Mouse (Mus musculus): ENCODE data around the gene Rabl3. TPM values are rescaled to one million over a fixed set of nuclear protein-coding genes. Genes with fewer than 3 reads are reported as not detected.

The Rabl3 gene
- polyA plus RNA-seq (2012; rRNA removed): 2.0 and 3.4 TPM in 2 replicates

DNA sequence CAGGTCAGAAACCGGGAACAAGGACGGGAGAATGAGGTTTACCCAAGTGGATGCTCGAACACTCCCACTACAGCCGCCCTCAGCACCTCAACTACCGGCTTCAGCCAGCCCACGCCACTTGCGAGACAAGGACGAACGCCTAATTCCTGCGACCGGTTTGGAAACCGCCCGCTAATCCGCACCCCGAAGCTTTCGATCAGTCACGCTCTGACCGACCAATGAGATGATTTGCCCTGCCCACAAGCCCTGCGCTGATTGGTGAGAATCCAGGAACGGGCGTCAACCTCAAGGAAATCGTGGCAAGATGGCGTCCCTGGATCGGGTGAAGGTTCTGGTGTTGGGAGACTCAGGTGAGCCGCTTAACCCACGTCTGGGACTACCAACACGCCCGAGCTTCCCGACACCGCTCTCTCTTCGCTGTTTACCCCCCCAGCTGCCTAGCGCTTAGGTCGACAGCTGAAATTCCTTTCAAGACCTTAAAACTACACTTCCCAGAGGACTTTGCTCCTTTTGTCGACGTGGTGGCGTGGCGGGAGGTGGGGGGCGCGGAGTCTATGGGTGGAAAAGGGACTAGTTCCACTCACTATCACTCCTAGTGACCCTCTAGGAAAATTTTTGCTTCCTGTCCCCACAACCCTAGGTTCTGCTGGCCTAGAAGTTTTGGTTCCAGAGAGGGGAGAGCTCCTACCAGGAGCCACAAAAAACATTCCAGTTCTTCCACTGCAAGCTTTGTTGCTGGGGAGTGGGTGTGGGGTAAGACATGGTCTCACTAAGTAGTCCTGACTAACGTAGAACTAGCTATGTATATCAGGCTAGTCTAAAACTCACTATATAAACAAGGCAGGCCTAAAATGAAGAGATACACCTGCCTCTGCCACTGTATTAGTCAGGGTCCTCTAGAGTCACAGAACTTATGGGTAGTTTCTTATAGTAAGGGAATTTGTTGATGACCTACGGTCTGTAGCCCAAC, at the start of gene Rabl3, which contains the start of gene Gtf2e1:
TSS of gene Rabl3 (plus strand) at position 275 of the 970 bp plus-strand sequence.
TSS of gene Gtf2e1 (minus strand) at position 179 of the 970 bp plus-strand sequence.
- DNase-seq: peak; percentile 98
- 1% methylated on average over 41 of the region's 41 CpGs for WGBS
- TF ChIP-seq POLR2A (IDR thresholded peaks at IDR 0.05; ENCODE audit: borderline replicate concordance, extremely low read depth, low read depth, low read length) (peak; percentile 79; the same call in 1 of the 2 replicates), CTCF (IDR thresholded peaks at IDR 0.05; ENCODE audit: insufficient read depth, low read length) (no peak)
- peak within 1 kb of the TSS; percentile 99 for H3K4me3 ChIP-seq (replicated peaks; ENCODE audit: extremely low read depth, low read depth, low read length)
- no peaks in the 10 kb centered on the region for H3K4me1 ChIP-seq (ENCODE audit: control insufficient read depth, insufficient read depth, low read length)

DNA sequence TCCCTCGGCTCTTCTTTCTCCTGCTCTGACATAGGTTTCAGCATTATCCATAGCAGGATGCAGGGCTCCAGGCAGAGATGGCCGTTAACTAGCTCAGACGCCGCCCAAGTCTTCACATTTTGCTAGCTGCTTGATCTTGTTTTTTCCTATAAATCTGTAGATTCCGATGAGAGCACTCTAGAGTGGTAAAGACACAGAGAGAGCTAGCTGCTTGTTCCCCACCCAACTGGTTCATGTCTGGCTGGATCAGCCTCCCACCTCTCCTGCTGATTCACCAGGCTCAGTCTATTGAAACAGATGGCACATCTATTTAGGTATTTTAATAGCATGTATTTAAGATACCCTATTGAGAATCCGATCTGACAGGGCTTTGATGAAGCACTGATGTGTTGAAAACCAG, 44.7 kb upstream of the Rabl3 start:
- WGBS: 81% methylated on average over 6 of the region's 6 CpGs
- DNase-seq: no peak
- Histone ChIP-seq H3K4me3 (replicated peaks; ENCODE audit: extremely low read depth, low read depth, low read length) (no peak overlapping the region), H3K4me1 (ENCODE audit: control insufficient read depth, insufficient read depth, low read length) (no peaks in the 10 kb centered on the region)
- TF ChIP-seq CTCF (IDR thresholded peaks at IDR 0.05; ENCODE audit: insufficient read depth, low read length) (no peak), POLR2A (IDR thresholded peaks at IDR 0.05; ENCODE audit: borderline replicate concordance, extremely low read depth, low read depth, low read length) (no peak)

DNA sequence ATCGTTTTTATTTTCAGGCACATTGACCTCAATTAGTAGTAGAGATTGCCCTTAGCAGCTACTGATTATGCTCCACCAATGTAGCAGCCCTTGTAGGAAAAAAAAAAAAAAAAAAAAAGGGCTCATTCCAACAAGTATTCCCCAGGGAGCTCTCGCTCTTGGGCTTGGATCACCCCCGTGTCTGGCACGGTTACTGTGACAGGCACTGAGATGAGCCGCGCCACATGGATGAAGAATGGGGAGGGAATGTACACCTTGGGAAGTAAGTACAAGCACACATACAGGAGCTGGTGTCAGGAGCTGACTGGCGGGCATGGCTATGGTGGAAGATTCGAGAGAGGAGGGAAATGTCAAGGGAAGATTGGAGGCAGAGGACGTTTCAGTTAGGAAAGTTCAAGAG, 41.1 kb upstream of the Rabl3 start:
- 71% methylated on average over 9 of the region's 9 CpGs for WGBS
- no peak overlapping the region for H3K4me3 ChIP-seq (replicated peaks; ENCODE audit: extremely low read depth, low read depth, low read length)
- no peak for TF ChIP-seq POLR2A (IDR thresholded peaks at IDR 0.05; ENCODE audit: borderline replicate concordance, extremely low read depth, low read depth, low read length)
- TF ChIP-seq CTCF (IDR thresholded peaks at IDR 0.05; ENCODE audit: insufficient read depth, low read length): no peak
- H3K4me1 ChIP-seq (ENCODE audit: control insufficient read depth, insufficient read depth, low read length): no peaks in the 10 kb centered on the region
- DNase-seq: no peak

DNA sequence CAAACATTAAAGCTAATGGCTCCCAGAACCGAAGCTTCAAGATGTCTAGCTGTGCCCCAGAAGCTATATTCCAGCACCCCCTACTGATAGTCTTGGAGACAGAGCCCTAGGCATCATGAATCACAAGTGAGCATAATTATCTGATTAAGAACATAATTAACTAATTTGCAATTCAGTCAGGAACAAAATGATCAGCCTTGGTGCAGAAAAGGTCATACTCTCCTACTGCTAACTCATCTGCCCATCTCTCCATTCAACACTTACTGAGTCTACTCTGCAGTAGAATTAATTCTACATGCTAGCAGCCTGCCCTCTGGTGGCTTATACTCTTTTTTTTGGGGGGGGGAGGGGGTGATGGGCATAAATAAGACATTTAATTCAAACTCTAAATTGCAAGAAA, 35.2 kb upstream of the Rabl3 start:
- Histone ChIP-seq H3K4me3 (replicated peaks; ENCODE audit: extremely low read depth, low read depth, low read length) (no peak overlapping the region), H3K4me1 (ENCODE audit: control insufficient read depth, insufficient read depth, low read length) (no peaks in the 10 kb centered on the region)
- no peak for DNase-seq
- WGBS: 57% methylated on average over 1 of the region's 1 CpGs
- TF ChIP-seq POLR2A (IDR thresholded peaks at IDR 0.05; ENCODE audit: borderline replicate concordance, extremely low read depth, low read depth, low read length) (no peak), CTCF (IDR thresholded peaks at IDR 0.05; ENCODE audit: insufficient read depth, low read length) (no peak)

DNA sequence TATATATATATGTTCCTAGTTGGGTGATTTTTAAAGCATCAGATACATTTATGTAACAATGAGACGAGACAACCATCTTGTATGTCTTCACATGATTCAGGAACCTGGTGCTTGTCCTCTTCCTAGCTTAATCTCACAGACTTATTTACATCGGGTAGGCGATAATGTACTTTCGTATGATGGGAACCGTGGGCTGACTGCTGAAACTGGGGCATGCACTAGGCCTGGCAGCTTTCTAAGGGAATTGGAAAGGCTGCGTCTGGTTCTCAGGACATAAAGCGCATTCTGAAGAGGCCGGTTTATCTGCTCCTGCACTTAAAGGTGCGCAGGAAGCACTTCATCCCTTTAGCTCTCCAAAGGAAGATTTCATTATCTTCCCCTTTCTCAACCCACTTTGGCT, 32.9 kb upstream of the Rabl3 start:
- DNase-seq: no peak
- 83% methylated on average over 9 of the region's 9 CpGs for WGBS
- TF ChIP-seq POLR2A (IDR thresholded peaks at IDR 0.05; ENCODE audit: borderline replicate concordance, extremely low read depth, low read depth, low read length) (no peak), CTCF (IDR thresholded peaks at IDR 0.05; ENCODE audit: insufficient read depth, low read length) (no peak)
- H3K4me1 ChIP-seq (ENCODE audit: control insufficient read depth, insufficient read depth, low read length): no peaks in the 10 kb centered on the region
- H3K4me3 ChIP-seq (replicated peaks; ENCODE audit: extremely low read depth, low read depth, low read length): no peak overlapping the region

DNA sequence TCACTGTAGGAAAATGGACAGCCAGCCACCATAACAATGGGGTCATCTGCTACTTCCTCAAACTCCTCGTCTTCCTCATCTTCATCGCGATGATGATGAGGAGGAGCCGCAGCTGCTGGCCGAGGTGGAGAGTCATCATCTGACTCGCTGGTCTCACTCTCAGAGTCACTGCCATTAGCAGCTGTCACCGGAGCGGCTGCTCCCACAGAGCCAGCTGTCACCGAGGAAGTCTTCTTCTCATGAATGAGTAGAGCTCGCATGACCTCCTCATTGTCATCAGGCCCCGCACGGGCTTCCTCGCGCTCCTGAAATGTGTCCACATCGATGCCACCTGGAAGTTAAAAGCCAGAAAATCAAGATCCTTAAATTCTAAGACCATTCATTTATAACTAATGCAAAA, 28.2 kb upstream of the Rabl3 start:
- 90% methylated on average over 15 of the region's 15 CpGs for WGBS
- H3K4me3 ChIP-seq (replicated peaks; ENCODE audit: extremely low read depth, low read depth, low read length): no peak overlapping the region
- TF ChIP-seq CTCF (IDR thresholded peaks at IDR 0.05; ENCODE audit: insufficient read depth, low read length): no peak
- no peak for TF ChIP-seq POLR2A (IDR thresholded peaks at IDR 0.05; ENCODE audit: borderline replicate concordance, extremely low read depth, low read depth, low read length)
- no peaks in the 10 kb centered on the region for H3K4me1 ChIP-seq (ENCODE audit: control insufficient read depth, insufficient read depth, low read length)
- DNase-seq: no peak

DNA sequence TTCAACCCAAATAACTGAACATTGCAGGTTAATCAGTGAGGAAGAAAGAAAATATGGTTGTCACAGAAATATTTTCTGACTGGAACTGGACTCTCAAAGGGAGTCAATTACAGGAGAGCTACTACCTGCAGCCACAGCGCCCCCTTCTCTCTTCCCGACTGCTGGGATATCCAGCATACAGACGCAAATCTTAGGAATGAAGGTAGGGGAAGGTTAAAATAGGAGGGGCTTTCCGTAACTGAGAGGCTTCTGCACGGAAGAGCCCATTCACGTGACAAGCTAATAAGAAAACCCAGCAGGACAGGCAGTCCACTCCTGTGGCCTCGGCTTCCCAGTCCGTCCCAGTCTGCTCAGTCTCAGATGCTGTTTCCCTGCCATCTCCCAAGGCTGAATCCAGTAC, 25.0 kb upstream of the Rabl3 start:
- DNase-seq: no peak
- TF ChIP-seq CTCF (IDR thresholded peaks at IDR 0.05; ENCODE audit: insufficient read depth, low read length) (no peak), POLR2A (IDR thresholded peaks at IDR 0.05; ENCODE audit: borderline replicate concordance, extremely low read depth, low read depth, low read length) (no peak)
- WGBS: 90% methylated on average over 8 of the region's 8 CpGs
- H3K4me3 ChIP-seq (replicated peaks; ENCODE audit: extremely low read depth, low read depth, low read length): no peak overlapping the region
- H3K4me1 ChIP-seq (ENCODE audit: control insufficient read depth, insufficient read depth, low read length): no peaks in the 10 kb centered on the region

DNA sequence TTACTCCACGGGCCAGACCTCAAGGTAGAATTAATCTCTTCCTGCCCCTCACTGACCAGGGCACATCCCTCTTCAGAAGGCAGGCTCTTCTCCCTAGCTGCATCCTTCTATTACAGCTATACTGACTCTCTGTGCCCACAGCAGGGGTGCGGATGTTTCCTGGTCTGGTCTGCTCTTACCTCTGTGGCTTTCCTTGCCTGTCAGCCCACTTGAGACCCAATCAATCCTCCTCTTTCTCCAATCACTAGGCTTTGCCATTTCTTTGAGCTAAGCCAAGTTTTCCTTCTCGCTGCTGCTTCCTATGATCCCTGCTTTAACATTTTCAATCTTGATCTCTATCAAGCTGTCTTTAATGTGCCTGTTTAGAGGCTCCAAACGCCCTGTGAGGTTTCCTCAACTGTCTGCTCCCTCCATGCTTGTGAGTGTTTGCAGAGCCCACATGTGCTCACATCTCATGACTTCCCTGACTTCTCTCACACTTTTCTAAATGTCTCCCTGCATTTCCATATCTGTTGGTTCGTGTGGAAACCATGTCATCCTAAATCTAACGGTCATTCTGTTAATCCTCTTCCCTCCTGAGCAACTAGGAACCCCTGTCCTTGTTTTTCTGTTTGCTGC, 23.2 kb upstream of the Rabl3 start:
- no peak for TF ChIP-seq POLR2A (IDR thresholded peaks at IDR 0.05; ENCODE audit: borderline replicate concordance, extremely low read depth, low read depth, low read length)
- TF ChIP-seq CTCF (IDR thresholded peaks at IDR 0.05; ENCODE audit: insufficient read depth, low read length): no peak
- no peak for DNase-seq
- 80% methylated on average over 6 of the region's 6 CpGs for WGBS
- no peaks in the 10 kb centered on the region for H3K4me1 ChIP-seq (ENCODE audit: control insufficient read depth, insufficient read depth, low read length)
- no peak overlapping the region for H3K4me3 ChIP-seq (replicated peaks; ENCODE audit: extremely low read depth, low read depth, low read length)

DNA sequence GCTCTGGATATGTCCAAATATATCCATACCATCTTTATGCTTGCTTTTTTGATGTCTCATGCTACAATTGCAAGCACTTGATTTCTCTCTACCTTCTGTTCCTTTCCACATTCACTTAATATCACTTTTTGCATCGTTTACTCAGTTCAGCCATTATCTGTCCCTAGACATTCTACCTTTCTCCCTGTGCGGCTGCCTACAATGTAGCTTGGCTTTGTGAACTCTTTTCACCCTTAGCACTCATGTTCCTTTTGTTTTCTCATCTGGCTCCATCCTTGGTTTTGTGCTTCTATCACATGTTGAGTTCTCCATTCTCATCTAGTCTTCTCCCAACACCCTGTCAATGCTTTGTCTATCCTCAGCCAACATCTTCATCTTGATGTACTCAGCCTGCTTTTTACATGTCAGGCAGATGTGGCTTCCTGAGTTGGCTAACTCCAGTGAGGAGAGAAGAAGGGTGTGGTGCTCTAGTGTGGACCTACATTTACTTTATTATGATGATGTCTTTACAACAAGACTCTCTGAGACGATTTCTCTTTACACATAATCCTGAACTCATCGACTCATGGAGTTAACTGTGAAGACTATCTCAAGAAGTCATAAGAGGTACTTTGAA, 22.0 kb upstream of the Rabl3 start:
- no peak for DNase-seq
- TF ChIP-seq POLR2A (IDR thresholded peaks at IDR 0.05; ENCODE audit: borderline replicate concordance, extremely low read depth, low read depth, low read length) (no peak), CTCF (IDR thresholded peaks at IDR 0.05; ENCODE audit: insufficient read depth, low read length) (no peak)
- WGBS: 91% methylated on average over 4 of the region's 4 CpGs
- Histone ChIP-seq H3K4me1 (ENCODE audit: control insufficient read depth, insufficient read depth, low read length) (no peaks in the 10 kb centered on the region), H3K4me3 (replicated peaks; ENCODE audit: extremely low read depth, low read depth, low read length) (no peak overlapping the region)
